Comparison of ENCODE assay signal across 27 mouse cellular contexts in genomic region chr9:120174436-120175137, GRCm38 (mm10). TPM values are rescaled to one million over a fixed set of nuclear protein-coding genes. Genes with fewer than 3 reads are reported as not detected.
DNase-seq lines count a peak whose midpoint lies in the region; ATAC-seq and TF ChIP-seq lines count a peak whose summit lies in the region.
"Had no signal": no experiment of that assay in that cellular context is flagged by ENCODE, and none has a peak within 500 bp of the region (broad histone marks: within the 10 kb centered on the region; RNA-seq: fewer than 3 reads in every experiment).

No protein-coding gene starts in this region.

- peak; percentile 36 for DNase-seq in ES-CJ7 (ENCODE audit: low read depth, low spot score)
- peak; percentile 51 to 67 for DNase-seq in layer of hippocampus, adult 18-20 months (ENCODE audit: low spot score in 2 of 2)
- peak; percentile 36 to 58 for DNase-seq in left cerebral cortex, postnatal 14 days (ENCODE audit: low spot score in 2 of 2)
- DNase-seq in gastrocnemius, postnatal 14 days: no peak
- DNase-seq in T-cell, adult 2 months (ENCODE audit: low spot score): no peak
- DNase-seq: adrenal gland, postnatal 25 days; cerebellum, adult 2 months; heart, adult 18-20 months; kidney, adult 18-20 months; liver, embryonic 13.5 days; retina, postnatal 1 day; thymus, postnatal 36 days had no signal

- no peak for ATAC-seq in CD4-positive, CD25-positive, alpha-beta regulatory T cell, adult 4 months
- ATAC-seq in erythroid progenitor cell, adult 5-6 weeks (replicated peaks; ENCODE audit: low FRiP score, poor library complexity, severe bottlenecking): no peak
- ATAC-seq: activated CD4-positive, CD25-positive, alpha-beta regulatory T cell, adult 4 months had no signal

- intact Hi-C loops in left cerebral cortex, postnatal 14 days (cut with DNase I): no loop called here
- intact Hi-C loops in gastrocnemius, postnatal 14 days (cut with DNase I; ENCODE audit: low total_unique reads): no loop called here

- peaks cover 19% of the 10 kb centered on the region; the same call in 1 of the 2 replicates for H3K36me3 ChIP-seq in E14TG2a.4 (ENCODE audit: insufficient read depth, low read length)
- H3K36me3 ChIP-seq: embryonic facial prominence, embryonic 12.5 days; heart, embryonic 15.5 days; hindbrain, embryonic 10.5 days; limb, embryonic 12.5 days; liver, embryonic 13.5 days; lung, embryonic 15.5 days; midbrain, embryonic 12.5 days had no signal

- peaks cover 9% of the 10 kb centered on the region; the same call in 1 of the 2 replicates for H3K9me3 ChIP-seq in E14TG2a.4 (ENCODE audit: low read length)
- H3K9me3 ChIP-seq: embryonic facial prominence, embryonic 12.5 days; heart, embryonic 15.5 days; lung, embryonic 15.5 days had no signal

- H3K4me3 ChIP-seq in E14TG2a.4 (replicated peaks; ENCODE audit: low read length): peak overlapping the region; percentile 56
- H3K4me3 ChIP-seq: embryonic facial prominence, embryonic 12.5 days; heart, embryonic 15.5 days; hindbrain, embryonic 10.5 days; limb, embryonic 12.5 days; liver, embryonic 13.5 days; lung, embryonic 15.5 days; midbrain, embryonic 12.5 days; myocyte had no signal

- no peaks in the 10 kb centered on the region; the same call in 1 of the 2 replicates for H3K27me3 ChIP-seq in E14TG2a.4 (ENCODE audit: insufficient read depth, low read length)
- H3K27me3 ChIP-seq: embryonic facial prominence, embryonic 12.5 days; lung, embryonic 15.5 days; midbrain, embryonic 12.5 days had no signal

- H3K4me1 ChIP-seq in E14TG2a.4 (replicated peaks; ENCODE audit: low read depth, low read length): peaks cover 31% of the 10 kb centered on the region
- H3K4me1 ChIP-seq: embryonic facial prominence, embryonic 12.5 days; heart, embryonic 15.5 days; hindbrain, embryonic 10.5 days; limb, embryonic 12.5 days; liver, embryonic 13.5 days; lung, embryonic 15.5 days; midbrain, embryonic 12.5 days had no signal

- TF ChIP-seq CTCF in E14TG2a.4 (conservative IDR thresholded peaks at IDR 0.05; ENCODE audit: low read length): no peak

RNA-seq across cellular contexts. Expression of gene Mobp, which starts 25.1 kb away (rescaled TPM):
- 100 to 1,000 TPM; 382 to 439 TPM for total RNA-seq in layer of hippocampus, adult 18-20 months (2021)
- total RNA-seq in left cerebral cortex, postnatal 14 days (2021): 100 to 1,000 TPM; 128 to 224 TPM
- total RNA-seq in gastrocnemius, postnatal 14 days (2021): under 1 TPM; 0.16 to 0.27 TPM
- under 1 TPM in 1 of 2 experiments, not detected in 1; 0.12 TPM for polyA plus RNA-seq in CD4-positive, CD25-positive, alpha-beta regulatory T cell, adult 4 months (2017; shearing (Covaris generic))
- not detected in 2 replicates for total RNA-seq in erythroid progenitor cell, adult 5-6 weeks (2015; ENCODE audit: low replicate concordance)
- total RNA-seq in erythroid progenitor cell, adult 5-6 weeks (2017; ENCODE audit: low replicate concordance): not detected in 2 replicates
- total RNA-seq: gastrocnemius, adult 8-10 months; heart, adult 18-20 months; neutrophil, adult 5-6 weeks had no signal
- polyA plus RNA-seq: activated CD4-positive, CD25-positive, alpha-beta regulatory T cell, adult 4 months; large intestine, adult 2 months; limb, embryonic 12.5 days; liver, embryonic 13.5 days; lung, embryonic 15.5 days; macrophage; myocyte had no signal

RNA-seq across cellular contexts. Expression of gene Rpsa, which starts 47.1 kb away (rescaled TPM):
- 100 to 1,000 TPM; 448 to 470 TPM for total RNA-seq in layer of hippocampus, adult 18-20 months (2021)
- total RNA-seq in left cerebral cortex, postnatal 14 days (2021): 100 to 1,000 TPM; 505 to 517 TPM
- total RNA-seq in gastrocnemius, postnatal 14 days (2021): 100 to 1,000 TPM; 554 to 604 TPM
- polyA plus RNA-seq in CD4-positive, CD25-positive, alpha-beta regulatory T cell, adult 4 months (2017; shearing (Covaris generic)): 1,000 to 10,000 TPM; 3,019 to 3,169 TPM
- 703 and 915 TPM in 2 replicates for total RNA-seq in erythroid progenitor cell, adult 5-6 weeks (2015; ENCODE audit: low replicate concordance)
- 860 and 1,041 TPM in 2 replicates for total RNA-seq in erythroid progenitor cell, adult 5-6 weeks (2017; ENCODE audit: low replicate concordance)

Comparison
In these comparisons a context has a peak if more than half of its experiments do, and no peak if none do; other contexts are left out.
1. DNase-seq: peak in ES-CJ7 (single experiment), layer of hippocampus, adult 18-20 months (2 of 2) and left cerebral cortex, postnatal 14 days (2 of 2); none in gastrocnemius, postnatal 14 days (single experiment) and T-cell, adult 2 months (single experiment).
2. RNA of gene Mobp, which starts 25.1 kb away (total RNA-seq): 382 to 439 TPM in layer of hippocampus, adult 18-20 months and 128 to 224 TPM in left cerebral cortex, postnatal 14 days; 0.16 to 0.27 TPM in gastrocnemius, postnatal 14 days and not detected in erythroid progenitor cell, adult 5-6 weeks; every median in the first group is over 100 times any median in the second.